Mouse (Mus musculus): Measurements from ENCODE around the gene Ehf.

GRCm38 (mm10) chr2:103325301-103326048, 22.4 kb upstream of the Ehf start:
- TF ChIP-seq EP300 (optimal IDR thresholded peaks at IDR 0.05) (peak; percentile 38), CTCF (IDR thresholded peaks at IDR 0.05; ENCODE audit: low read depth) (no peak)

All from stomach, postnatal 0 days (tissue).